Mouse (Mus musculus) ZHBTc4 (cell line): Measurements from ENCODE around the gene Cntn6.

Experiments
- DNase-seq: peaks from one replicate; pipeline ENCODE4 v3.0.0-alpha.2; 2011; ENCODE audit warnings: low read depth, low spot score

Gene Cntn6

DNA sequence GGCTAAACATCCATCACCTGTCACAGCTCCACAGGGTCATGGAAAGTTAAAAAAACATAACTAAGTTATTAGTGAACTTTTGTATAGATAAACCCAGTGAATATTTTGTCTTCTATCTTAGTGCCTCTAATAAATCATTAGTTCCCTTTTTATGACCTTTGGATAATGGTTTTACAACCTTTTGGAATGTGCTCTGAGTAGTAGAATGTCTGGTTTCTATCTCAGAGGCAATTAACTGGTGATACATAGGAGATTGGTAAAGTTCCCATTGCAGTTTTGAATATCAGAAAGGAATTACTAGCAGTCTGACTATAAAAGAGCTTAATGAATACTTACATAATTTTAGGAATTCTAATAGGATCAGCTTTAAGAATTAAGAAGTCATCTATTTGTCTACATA lies 265.5 kb downstream of the Cntn6 start:
- no peak for DNase-seq

- no peak for DNase-seq
These were observed 268.6 kb downstream of the Cntn6 start for GRCm38 (mm10) chr6:104761226-104761625.

GRCm38 (mm10) chr6:104783891-104784290 lies 291.3 kb downstream of the Cntn6 start:
- DNase-seq: no peak

GRCm38 (mm10) chr6:104787502-104787901 lies 294.9 kb downstream of the Cntn6 start:
- no peak for DNase-seq

DNA sequence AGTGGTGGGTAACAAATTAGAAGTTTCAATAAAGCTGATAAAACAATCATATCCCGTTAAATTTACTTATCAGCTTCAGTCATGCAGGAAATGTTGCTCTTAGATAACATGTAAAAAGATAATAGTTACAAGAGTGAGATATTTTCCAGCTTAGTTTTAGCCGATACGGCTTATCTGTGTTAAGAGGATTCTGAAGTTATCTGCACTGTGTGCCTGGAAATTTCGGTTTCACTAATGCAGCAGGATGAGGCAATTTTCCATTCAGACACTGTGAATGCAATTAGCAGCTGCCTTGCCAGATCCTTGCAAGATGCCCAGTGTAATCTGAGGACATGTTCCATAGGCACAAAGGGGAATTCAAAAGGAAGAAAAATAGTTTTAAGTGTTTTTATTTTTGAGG lies 315.9 kb downstream of the Cntn6 start:
- DNase-seq: no peak

GRCm38 (mm10) chr6:104815610-104816009 lies 323.0 kb downstream of the Cntn6 start:
- no peak for DNase-seq

GRCm38 (mm10) chr6:104879711-104880110 lies 387.1 kb downstream of the Cntn6 start:
- DNase-seq: no peak

DNA sequence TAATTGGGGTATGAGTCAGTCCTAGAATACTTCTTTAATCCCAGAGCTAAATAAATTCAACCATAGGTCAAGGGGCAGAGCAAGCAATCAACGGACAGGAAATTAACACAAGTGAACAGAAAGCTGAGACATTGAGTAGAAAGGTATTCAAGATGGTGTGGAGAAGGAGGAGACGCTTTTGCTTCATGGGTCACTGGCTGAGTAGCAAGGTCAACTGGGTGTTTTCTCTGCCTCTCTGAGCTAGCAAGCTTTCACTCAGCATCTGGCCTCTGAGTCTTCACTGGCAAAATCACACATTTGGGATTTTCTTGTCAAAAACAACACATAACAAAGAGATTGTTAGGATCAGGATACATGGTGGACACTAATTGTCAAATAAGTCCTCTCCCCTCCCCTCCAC lies 391.4 kb downstream of the Cntn6 start:
- no peak for DNase-seq

DNA sequence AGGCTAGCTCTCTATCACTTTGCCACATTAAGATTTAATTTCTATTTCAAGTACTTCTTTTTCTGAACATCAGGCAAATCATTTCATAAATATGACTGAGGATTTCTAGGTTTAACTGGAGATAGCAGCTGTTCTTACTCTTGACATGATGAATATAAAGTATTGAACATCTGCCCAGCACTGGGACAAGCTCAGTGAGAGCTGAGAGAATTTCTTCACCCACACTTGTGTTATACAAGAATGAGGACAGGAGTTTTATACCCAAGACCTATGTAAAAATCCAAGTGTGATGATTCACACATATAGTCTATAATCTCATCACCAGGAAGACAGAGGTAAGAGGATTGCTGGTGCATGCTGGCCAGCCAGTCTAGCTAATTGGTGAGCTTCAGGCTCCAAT lies 393.2 kb downstream of the Cntn6 start:
- no peak for DNase-seq

DNA sequence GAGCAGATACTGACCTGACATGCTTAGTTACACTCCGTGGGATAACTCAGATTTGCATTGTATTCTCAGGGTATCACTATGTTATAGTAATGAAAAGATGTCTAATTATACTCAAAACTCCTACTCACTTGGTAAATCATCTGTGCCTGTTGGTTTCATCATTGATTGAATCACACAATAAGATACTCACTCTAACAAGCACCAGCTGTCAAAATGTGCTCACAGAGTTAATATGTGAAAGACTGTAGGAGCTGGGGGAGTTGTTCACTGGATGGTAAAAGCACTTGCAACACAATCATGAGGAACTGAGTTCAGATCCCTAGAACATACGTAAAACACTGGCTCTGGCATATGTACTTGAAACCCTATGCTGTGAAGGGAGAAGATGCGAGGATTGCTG lies 398.5 kb downstream of the Cntn6 start:
- DNase-seq: no peak
